Mouse (Mus musculus) retina, postnatal 1 day (tissue): ENCODE results near the gene Agrn.

Experiments
- DNase-seq: peaks from one replicate; pipeline ENCODE4 v3.0.0-alpha.2; 2012

The Agrn gene

DNA sequence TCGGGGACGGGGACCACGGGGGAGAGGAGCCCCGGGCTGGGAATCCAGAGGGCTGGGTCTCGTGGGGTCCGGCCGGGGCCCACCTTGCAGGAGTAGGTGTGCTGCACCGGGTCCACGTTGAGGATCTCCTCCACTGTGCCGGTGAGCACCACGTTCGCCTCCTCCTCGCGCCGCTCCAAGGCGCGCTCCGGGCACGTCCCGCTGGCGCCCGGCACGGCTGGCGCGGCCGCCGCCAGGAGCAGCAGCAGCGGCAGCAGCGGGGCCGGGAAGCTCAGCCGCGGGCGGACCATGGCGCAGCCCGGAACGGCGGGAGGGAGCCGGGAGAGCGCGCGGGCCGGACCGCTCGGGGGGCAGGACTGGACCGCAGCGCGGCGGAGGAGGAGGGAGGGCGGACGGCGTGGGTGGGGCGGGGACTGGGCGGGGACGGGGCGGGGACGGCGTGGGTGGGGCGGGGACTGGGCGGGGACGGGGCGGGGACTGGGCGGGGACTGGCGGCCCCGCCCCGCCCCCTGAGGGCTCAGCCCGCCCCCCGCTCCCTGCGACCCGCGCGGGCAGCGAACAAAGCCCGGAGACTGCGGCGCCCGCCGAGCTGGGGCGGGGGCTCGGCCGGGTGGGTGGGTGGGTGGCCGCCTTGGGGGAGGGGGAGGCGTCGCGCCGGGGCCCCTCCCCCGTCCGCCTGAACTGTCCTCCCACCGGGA lies at the start of gene Agrn:
Gene Agrn, minus strand, starts transcription at position 358 of the 698 bp plus-strand sequence.
- DNase-seq, result peak; percentile 79

DNA sequence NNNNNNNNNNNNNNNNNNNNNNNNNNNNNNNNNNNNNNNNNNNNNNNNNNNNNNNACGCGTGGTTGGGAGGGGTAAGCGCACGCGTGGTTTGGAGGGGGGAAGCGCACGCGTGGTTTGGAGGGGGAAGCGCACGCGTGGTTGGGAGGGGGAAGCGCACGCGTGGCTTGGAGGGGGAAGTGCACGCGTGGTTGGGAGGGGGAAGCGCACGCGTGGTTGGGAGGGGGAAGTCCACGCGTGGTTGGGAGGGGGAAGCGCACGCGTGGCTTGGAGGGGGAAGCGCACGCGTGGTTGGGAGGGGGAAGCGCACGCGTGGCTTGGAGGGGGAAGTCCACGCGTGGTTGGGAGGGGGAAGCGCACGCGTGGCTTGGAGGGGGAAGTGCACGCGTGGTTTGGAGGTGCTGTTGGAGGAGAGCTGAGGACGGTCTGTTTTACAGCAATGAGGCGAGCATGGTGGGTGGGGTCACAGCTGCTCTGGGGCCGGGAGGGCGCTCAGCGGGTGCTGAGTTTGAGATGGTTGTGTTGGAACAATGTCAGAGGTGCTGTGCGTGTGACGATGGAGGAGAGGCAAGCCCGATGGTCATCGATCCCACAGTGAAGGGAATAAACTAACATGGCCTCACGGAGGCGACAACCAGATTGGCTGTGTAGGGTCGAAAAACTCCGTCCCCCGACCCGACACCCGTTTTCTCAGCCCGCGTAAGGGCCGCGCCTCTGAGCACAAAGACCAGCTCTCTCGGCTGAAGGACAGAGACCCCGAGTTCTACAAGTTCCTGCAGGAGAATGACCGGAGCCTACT lies 39.6 kb upstream of the Agrn start:
- peak; percentile 40 for DNase-seq

DNA sequence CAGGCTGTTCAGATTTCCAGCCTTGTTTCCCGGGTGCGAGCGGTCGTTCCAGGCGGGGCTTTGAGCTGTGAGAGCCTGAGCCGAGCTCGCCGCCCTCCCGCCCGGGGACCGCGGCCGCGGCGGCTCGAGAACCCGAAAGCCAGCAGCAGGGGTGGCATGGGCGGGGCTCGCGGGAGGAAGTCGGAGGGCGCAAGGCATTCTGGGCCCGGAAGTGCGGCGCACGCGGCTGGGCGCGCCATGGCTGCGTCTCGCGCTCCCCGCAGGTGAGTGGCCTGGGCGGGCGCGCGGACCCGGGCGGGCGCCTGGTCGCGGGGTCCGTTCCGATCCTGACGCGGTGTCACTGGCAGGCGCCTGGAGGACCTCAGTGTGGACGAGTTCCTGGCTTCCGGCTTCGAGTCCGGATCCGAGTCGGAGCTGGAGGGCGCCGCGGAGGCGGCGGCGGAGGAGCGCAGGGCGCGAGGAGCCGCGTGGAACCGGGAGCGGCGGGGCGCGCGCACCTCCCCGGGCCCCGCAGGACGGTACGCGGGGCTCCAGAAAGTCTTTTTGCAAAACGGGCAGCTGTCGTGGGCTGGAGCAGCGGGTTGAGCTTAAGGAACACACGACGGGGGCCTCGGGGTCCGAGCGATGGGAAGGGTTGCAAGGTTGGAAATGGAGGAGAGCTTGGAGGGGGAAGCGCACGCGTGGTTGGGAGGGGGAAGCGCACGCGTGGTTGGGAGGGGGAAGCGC lies 38.7 kb upstream of the Agrn start, which contains the start of gene Noc2l:
Gene Noc2l, plus strand, starts transcription at position 203 of the 726 bp plus-strand sequence.
- peak; percentile 96 for DNase-seq

DNA sequence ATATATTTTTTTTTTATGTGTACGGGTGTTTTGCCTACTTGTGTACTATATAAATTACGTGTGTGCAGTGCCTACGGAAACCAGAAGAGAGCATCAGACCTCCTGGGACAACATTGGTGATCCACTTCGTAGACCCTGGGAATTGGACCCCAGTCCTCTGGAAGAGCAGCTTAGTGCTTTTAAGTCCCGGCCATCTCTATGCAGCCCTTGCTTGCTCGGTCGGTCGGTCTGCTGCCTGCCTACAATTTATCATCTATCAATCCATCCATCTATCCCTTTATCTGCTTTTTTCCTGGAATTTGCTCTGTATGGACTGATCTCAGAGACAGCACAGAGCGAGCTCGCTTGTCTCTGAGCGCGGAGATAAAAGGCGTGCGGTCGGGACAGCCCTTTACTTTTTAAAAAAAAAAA lies 38.1 kb upstream of the Agrn start:
- peak; percentile 84 for DNase-seq

DNA sequence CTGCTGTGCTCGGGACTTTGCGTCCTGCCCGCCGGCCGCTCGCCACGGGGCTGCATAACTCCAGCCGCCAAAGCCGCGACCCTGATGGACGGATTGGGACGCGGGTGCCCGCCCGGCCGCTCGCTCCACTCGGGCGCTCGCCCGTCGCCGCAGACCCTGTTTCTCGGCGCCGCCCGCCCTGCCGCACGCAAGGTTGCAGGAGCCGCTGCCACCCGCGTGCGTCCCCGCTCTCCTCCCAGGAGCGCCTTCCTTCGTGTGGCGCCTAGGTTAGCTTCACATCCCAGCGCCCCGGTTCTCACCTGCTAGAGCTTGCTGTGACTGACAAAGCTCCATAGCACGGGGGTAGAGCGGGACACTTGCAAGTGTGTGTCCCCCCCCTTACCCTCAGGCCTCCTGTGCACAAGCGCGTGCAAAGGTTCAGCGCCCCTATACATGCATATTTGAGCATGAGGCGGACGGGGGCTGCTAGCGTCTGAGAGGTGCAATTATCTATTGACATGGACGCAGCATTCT lies 37.5 kb upstream of the Agrn start, which contains the start of gene Plekhn1:
Gene Plekhn1, minus strand, starts transcription at position 157 of the 513 bp plus-strand sequence.
- peak; percentile 88 for DNase-seq

DNA sequence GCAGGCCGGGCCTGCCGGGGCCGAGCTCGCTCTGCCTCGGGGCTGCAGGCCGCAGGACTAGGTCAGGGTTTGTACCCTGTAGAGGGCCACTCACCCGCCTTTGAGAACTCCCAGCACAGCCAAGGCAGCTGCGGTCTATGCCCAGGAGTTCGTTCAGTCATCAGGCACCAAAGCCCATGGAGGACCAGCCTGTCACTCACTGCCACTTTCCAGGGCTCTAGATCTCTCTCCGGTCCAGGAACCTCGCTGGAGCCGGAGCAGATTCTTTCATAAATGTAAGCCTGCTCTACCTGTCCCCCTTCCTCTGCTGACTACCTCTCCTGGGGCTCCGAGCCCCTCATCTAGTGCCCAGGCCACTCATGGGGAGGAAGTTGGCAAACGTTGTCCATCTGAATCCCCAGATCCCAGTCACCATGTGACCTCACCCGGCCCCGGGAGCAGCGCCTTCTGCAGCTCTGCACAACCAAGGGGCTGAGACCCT lies 36.8 kb upstream of the Agrn start:
- peak; percentile 63 for DNase-seq

DNA sequence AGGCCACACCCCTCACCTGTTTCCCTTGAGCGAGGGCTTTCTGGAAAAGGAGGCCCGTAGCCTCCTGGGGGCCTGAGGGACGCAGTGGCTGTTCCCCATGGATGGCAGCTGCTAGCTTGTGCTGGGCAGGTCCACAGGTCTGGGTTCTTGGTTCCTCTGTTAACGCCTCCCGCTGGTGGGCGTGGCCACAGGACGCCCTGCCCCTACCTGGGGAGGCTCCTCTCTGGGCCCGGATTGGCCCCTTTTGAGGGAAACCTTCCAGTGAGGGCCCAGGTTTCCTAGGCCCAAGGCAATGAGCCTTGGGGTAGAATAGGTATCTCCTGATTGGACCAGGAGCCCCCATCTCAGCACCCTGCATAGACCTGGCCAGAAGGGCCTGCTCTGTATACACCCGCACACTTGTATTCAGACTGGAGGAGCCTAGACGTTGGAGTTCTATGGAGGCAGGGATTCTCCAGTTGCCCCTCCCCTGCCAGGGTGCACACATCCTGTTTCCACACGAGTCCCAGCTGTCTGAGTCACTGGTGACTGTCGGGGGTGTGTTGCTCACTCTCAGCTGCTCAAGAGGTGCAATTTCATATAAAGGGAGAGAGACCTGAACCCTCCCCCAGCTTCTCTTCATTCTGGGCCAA lies 31.2 kb upstream of the Agrn start:
- DNase-seq, result no peak

DNA sequence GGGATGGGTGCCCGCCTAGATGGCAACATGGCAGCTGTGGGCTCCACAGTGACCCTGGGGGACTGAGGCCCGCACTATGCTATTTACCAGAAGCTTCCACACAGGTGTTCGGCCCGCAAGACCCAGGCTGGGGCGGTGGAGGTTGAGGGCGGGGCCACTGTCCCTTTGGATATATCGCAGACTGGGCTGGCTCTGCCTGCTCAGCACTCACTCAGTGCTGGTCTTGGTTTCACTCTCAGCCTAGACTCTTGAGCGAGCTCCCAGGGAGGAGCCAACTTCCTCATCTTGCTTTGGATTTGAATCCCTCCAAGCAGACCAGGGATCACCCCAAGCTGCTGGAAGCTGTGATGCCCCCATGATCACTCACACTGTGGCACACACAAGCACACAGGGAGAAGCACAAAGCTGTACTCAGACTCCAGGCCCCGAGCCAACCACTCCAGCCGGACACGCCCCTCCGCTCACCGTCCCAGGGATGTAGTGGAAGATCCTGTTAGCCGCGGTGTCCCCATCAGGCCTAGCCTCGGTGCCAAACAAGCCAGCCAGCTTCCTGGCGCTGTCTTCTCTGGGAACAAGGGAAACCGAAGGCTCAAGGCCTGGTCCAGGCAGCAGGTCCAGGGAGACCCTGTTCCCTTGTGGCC lies 30.6 kb upstream of the Agrn start:
- DNase-seq, result no peak

DNA sequence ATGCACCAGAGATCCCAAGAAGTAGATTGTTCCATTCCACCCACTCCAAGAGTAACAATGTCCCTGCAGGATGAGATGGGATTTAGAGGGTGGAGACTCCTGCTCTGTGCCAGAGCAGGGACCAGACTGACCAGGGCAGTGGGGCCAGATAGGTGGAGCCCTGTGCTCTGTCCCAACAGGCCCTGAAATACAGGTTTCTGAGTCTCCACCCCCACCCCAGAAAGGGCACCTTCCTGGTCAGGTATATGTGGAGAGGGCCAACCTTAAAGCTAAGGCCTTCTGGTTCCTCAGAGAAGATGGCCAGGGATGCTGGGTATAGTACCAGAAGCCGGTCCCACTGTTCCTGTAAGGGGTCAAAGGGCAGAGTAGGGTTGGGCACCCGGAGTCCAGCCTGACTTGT lies 27.0 kb upstream of the Agrn start:
- DNase-seq, result no peak

DNA sequence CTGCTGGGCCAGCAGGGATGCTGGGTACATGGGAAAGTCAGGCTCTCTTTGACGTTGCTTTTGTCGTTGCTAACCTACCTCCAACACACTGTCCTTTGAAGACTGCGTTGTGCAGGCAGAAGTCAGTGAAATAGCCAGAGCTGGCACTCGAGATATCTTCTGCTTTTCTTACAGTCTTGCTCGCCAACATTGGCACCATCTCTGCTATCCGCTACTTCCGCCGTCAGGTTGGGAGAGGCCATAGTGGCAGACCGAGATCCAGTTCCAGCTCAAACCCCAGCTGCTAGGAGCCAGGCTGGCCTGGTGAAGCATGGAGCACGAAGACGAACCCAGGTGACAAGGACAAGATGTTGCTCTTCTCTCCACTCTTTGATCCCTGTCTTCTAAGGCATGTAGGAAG lies 22.6 kb upstream of the Agrn start:
- DNase-seq, result no peak

DNA sequence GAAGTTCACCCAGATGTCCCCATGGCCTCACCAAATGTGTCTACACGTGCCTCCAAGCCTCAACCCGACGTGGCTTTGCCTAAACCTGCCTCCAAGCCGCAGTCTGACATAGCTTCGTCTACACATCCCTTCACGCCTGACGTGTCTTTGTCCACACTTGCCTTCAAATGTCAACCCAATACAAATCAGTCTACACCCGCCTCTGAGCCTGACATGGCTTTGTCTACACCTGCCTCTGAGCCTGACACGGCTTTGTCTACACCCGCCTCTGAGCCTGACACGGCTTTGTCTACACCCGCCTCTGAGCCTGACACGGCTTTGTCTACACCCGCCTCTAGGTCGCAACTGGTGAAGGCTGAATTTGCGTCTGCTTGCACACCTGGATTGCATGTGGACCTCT lies 20.6 kb upstream of the Agrn start:
- no peak for DNase-seq

DNA sequence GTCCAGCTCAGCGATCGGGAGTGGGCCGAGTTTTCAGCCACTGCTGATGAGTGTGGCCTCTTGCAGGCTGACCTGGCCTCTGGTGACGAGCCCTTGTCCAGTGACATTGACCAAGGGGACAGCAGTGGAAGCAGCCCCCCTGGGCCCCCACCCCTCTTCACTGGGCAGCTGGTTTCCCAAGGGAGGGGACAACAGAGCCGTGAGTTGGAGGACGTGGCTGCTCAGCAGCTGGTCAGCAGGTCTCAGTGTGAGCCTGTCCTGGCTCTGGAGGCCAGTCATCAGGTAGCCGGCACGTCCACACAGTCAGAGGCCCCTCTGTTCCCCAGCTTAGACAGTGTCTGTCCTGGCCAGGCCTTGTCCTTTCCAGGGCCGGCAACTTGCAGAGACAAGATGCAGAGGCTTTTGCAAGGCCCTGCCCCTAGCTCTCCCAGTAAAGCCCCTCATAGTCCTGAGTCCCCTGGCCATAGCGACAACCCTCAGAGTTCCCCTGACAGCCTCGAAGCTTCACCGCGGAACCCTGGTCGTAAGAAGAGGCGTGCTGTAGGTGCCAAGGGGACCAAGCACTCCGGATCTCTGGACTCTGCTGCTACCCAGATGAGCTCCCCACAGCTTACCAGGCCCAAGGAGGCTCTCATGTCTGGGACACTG lies 19.9 kb upstream of the Agrn start:
- DNase-seq, result no peak

DNA sequence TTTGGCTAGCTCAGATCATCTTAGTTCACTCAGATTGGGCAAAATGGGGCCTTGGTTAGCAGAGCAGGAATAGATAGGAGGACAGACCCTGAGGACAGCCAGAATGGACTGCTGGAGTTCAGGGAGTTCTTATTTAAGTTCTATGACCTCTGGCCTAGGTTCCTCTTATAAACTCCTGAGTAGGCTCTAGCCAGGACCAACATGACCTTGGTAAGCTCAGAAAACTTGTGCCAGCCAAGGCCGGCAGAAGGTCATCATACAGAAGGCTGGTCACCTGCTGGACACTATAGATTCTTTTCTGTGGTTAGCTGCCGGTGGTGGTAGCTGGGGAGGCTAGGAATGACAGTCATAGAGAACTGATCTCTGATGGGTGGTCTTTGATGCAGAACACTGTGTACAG lies 18.9 kb upstream of the Agrn start:
- no peak for DNase-seq

DNA sequence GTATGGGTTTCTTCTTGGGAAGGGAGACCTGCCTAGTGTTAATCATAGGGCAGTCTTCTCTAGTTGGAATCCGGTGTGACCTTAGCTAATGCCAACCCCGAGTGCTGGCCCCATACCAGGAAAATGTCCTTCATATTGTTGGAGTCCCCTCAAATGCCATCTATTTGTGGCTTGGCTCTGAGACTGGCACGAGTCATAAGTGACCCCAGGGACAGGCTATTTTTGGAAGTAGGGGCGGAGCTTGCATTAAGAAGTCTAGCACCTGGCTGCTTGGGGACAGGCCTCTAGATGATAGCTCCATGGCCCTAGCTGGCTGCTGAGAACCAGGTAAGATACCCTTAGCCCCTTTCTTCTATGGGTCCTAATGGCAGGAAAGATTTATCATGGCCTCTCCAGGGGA lies 18.4 kb upstream of the Agrn start, which contains the start of gene Perm1:
Gene Perm1, plus strand, starts transcription at position 220 of the 400 bp plus-strand sequence.
- no peak for DNase-seq

DNA sequence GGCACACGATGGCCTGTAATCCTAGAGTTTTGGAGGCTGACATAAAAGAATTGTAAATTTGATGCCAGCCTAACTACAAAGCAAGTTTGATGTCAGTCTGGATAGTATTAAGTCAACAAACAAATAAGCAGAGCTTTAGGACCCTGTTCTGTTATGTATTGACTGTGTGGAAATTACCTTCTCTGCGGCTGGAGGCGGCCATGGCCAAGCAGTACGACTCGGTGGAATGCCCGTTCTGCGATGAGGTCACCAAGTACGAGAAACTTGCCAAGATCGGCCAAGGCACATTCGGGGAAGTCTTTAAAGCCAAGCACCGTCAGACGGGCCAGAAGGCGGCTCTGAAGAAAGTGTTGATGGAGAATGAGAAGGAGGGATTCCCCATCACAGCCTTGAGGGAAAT lies 15.8 kb upstream of the Agrn start:
- DNase-seq, result no peak

DNA sequence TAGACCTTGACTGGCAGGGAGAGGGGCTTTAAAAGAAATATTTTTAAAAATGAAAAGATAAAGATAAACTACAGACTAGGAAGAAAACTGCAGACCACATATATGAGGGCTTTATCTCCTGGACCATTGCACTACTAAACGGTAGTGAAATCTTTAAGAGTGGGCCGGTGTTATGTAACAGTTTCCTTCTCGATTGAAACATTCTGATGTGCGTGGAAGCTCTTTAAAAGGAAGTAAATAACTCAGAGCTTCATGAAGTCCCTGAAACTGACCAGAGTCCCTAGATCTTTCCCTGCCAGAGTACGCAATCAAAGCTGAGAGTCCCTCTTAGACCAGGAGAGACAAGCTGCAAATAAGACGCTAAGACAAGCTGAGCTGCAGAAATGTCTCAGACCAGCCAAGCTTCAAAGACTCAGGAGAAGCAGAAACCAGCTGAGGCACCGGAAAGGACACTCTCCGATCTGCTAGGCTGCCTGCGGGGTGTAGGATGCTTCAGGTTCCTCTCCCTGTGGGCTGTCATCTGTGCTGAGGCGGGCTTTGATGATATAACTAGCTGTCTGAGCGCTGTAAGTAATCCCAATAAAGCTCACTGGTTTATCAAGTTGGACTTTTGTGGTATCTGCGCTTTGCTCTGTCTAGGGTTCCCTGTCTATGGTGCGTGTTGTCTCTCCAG lies 12.8 kb upstream of the Agrn start:
- DNase-seq, result no peak

DNA sequence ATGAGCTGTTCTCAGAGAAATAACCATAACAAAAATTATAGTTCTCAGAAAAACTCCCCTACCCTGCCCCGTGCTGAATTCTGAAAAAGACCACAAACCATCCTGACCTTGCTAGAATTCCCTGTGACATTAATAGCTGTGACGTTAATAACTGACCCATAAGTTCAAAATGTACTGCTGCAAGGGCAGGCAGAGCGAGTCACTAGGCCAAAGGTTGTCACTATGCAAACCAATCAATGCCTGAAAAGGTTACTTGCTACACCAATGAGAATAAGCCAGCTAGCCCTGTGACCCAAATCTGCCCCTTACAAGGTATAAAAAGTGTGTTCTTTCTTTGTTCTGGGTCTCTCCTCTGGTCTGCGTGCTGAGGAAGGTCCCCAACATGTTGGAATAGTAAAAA lies 11.6 kb upstream of the Agrn start:
- DNase-seq, result no peak

DNA sequence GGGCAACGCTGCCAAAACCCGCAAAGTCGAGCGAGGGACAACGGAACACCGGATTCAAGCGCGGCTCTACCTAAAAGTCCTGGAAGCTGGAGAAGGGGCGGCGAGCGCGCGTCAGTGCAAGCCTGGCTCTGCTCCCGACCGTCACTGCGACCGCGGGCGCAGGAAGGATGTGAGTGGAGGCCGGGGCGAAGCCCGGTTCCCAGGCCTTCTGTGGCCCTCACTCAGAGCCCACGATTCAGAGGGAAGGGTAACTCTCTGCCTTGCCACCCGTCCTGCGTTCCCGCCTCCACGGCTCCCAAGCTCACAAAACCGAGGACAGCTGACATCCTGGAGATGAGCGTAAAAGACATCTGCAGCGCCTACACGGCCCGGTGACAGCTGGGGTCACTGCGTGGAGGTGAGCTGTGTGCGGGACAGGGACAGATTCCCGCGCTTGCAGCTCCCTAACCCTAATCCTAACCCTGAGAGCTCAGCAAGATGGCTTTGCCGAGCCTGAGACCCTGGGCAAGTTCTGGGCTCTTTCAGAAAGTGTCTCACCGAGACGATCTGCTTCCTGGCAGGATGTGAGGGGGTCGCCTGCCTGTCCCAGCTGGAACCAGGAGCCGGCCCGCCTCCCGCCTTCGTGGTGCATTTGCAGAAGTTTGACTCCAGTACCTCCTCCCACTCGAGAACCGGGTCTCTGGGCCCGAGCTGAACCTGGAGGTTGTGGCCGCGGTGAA lies 6.3 kb upstream of the Agrn start:
- peak; percentile 64 for DNase-seq

DNA sequence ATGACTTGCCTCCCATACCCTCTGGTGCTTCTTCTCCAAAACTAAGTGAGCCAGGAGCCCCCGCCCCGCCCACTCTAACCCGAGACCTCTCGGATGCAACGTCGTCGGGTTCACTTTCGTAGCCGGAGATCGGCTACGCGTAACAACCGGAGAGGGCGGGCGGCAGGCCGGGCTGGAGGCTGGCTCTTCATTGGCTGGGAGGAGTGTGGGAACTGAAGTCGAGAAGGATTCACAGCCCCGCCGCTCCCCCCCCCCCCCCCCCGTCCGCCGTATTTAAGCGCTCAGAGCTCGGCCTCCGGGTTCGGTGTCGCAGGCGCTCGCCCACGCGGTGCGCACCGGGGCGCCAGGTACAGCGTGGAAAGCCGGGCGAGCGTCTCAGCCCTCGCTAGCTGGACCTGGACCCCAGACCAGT lies 5.7 kb upstream of the Agrn start, which contains the start of gene AW011738:
Gene AW011738, plus strand, starts transcription at position 304 of the 412 bp plus-strand sequence.
- peak; percentile 86 for DNase-seq

DNA sequence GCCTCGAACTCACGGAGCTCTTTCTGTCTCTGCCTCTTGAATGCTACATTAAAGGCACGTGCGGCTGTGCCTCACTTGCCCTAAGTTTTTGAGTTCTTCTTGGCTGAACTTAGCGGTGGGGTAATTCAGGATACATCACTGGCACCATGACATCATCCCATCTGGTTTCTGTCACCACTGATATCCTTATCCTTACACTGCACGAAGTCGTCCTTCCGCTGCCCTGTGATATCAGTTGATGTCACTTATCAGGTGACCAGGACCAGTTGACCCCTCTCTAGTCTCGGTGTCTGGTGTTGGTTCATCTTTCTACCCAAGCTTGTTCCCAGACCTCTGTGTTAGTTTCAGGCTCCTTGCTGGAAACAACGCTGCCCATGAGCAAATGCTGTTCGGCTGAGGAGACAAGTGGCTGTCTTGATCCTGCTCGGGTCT lies 5.2 kb upstream of the Agrn start:
- no peak for DNase-seq
